Mouse (Mus musculus): ENCODE data around the gene Psmf1. TPM values are rescaled to one million over a fixed set of nuclear protein-coding genes. Genes with fewer than 3 reads are reported as not detected.

The Psmf1 gene
- polyA plus RNA-seq, 1 experiment from 2014 or later, result 43.4 TPM

DNA sequence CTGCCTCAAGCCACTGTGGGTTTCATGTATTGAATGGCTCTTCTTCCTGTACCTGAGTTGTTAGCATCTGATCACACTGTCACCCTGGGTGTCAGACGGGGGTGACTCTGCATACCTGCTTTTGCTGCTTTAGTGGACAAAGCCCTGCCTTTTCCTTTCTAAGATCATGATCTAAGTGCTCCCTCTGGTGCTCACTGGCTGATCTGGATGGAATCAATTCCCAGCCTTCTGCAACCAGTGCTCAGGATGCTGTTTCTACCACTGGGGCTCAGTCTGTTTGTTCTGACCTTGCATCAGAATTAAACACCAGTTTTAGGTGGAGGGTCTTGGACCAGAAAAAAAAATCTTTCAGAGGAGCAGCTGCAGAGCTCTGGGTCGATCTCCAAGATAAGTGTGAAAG lies 67.8 kb downstream of the Psmf1 start:
- WGBS (ENCODE audit: insufficient replicate concordance), result 36% methylated on average over 2 of the region's 2 CpGs
- Histone ChIP-seq H3K4me2 (no peak overlapping the region), H3K27ac (replicated peaks) (no peak overlapping the region), H3K9me3 (replicated peaks) (no peaks in the 10 kb centered on the region), H3K4me3 (replicated peaks) (no peak overlapping the region), H3K9ac (no peak overlapping the region), H3K27me3 (no peaks in the 10 kb centered on the region), H3K36me3 (replicated peaks) (no peaks in the 10 kb centered on the region), H3K4me1 (replicated peaks) (no peaks in the 10 kb centered on the region)
- ATAC-seq (ENCODE audit: insufficient read depth), result no peak

DNA sequence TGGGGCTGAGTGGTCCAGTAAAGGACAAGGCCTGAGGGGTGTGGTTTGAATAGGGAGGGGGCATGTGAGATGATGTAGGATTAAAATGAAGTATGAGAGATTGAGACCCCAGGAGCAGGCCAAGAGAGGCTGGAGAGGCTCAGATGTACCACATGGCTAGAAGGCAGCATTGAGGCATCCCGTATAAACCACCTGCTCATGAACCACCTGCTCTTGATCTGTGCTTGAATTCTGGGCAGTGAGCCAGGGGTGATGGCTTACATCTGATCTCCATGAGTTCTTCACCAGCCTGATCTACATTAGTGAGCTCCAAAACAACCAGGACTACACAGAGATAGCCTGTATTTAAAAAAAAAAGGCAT lies 73.0 kb downstream of the Psmf1 start:
- no peak overlapping the region for H3K4me2 ChIP-seq
- no peak overlapping the region for H3K27ac ChIP-seq (replicated peaks)
- WGBS (ENCODE audit: insufficient replicate concordance), result 79% methylated on average over 1 of the region's 1 CpGs
- no peaks in the 10 kb centered on the region for H3K9me3 ChIP-seq (replicated peaks)
- ATAC-seq (ENCODE audit: insufficient read depth), result no peak
- H3K36me3 ChIP-seq (replicated peaks), result no peaks in the 10 kb centered on the region
- H3K4me3 ChIP-seq (replicated peaks), result no peak overlapping the region
- no peaks in the 10 kb centered on the region; the same call in 1 of the 2 replicates for H3K4me1 ChIP-seq (replicated peaks)
- no peak overlapping the region for H3K9ac ChIP-seq
- peaks cover 6% of the 10 kb centered on the region; the same call in 1 of the 2 replicates for H3K27me3 ChIP-seq

DNA sequence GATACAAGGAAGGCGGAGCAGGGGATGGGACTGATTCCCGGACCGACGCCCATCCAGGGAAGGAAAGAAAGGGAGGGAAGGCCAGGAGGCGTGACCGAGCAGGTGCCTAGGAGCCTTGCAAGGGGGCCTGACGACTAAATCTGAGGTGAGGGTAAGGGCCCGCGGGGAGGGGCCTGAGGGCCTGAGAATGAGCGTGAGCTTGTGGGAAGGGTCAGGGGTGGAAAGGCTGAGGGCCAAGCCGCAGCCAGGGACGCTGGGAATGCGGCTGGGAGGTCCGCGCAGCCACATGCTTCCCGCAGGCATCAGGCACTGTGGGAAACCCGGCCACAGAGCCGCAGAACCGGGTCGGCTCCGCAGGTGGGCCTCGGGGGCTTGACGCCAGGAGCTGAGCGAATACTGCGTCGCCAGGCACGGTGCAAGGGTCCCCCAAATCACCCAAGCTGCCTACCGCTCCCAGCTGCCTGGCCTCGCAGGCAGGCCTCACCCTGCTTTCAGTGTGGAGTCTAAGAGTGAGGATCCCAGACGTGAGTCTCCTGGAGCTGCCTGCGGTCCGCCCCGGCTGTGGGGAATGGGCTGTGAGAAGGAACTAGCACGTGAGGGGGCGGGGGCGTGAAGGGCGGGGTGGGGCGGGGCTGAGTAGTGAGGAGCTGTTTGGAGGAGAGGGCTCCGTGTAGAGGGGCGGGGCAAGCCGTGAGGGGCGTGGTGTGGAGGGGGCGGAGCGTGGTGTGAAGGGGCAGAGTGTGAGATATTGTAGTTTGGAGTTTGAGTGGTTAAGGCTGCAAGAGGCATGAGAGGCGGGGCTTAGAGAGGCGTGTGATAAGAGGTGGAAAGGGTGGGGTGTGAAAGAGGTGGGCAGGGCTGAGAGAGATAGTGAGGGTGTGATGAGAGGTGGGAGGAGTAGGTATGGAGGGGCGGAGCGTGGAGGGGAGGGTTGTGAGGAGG lies 73.7 kb downstream of the Psmf1 start:
- ATAC-seq (ENCODE audit: insufficient read depth), result peak; percentile 47
- H3K27ac ChIP-seq (replicated peaks), result no peak overlapping the region
- no peak overlapping the region for H3K4me2 ChIP-seq
- H3K27me3 ChIP-seq, result peaks cover 6% of the 10 kb centered on the region; the same call in 1 of the 2 replicates
- H3K4me1 ChIP-seq (replicated peaks), result no peaks in the 10 kb centered on the region; the same call in 1 of the 2 replicates
- H3K36me3 ChIP-seq (replicated peaks), result no peaks in the 10 kb centered on the region
- H3K9me3 ChIP-seq (replicated peaks), result no peaks in the 10 kb centered on the region
- WGBS (ENCODE audit: insufficient replicate concordance), result 33% methylated on average over 48 of the region's 48 CpGs
- no peak overlapping the region for H3K4me3 ChIP-seq (replicated peaks)
- no peak overlapping the region for H3K9ac ChIP-seq

DNA sequence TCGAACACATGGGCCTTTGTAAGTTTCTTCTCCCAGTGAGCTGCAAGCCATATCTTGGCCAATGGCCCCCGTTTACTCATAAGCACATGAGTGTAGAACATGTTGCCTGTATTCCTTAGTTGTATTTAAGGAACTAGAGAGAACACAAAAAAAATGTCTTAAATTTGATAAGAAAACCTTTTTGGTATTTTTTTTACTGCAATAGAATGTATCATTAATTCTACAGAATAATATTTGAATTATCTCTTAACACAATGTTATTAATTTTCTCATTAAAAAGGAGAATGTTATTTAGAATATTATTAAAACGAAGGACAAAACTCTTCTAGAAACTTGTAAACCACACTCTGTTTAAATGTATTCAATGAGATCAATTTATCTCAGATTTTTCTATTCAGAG lies 75.6 kb downstream of the Psmf1 start, which contains the start of gene Rad21l:
Rad21l (minus strand) TSS at position 101 of the 400 bp plus-strand sequence.
- WGBS (ENCODE audit: insufficient replicate concordance), result 43% methylated on average over 3 of the region's 3 CpGs
- no peak for ATAC-seq (ENCODE audit: insufficient read depth)

More for the DNA sequence above, 75.6 kb downstream of the Psmf1 start, which contains the start of gene Rad21l:
- H3K9me3 ChIP-seq (replicated peaks), result no peaks in the 10 kb centered on the region
- no peak within 1 kb of the TSS for H3K9ac ChIP-seq
- no peak within 1 kb of the TSS for H3K4me3 ChIP-seq (replicated peaks)
- no peak within 1 kb of the TSS for H3K27ac ChIP-seq (replicated peaks)
- no peaks in the 10 kb centered on the region; the same call in 1 of the 2 replicates for H3K4me1 ChIP-seq (replicated peaks)
- peaks cover 6% of the 10 kb centered on the region; the same call in 1 of the 2 replicates for H3K27me3 ChIP-seq
- H3K36me3 ChIP-seq (replicated peaks), result no peaks in the 10 kb centered on the region
- no peak within 1 kb of the TSS for H3K4me2 ChIP-seq

Other genes starting within 250 kb of the Psmf1 start
- 126 and 128 TPM in 2 replicates for gene Fkbp1a, start 201.7 kb downstream of the Psmf1 start, polyA plus RNA-seq (2015; fragmentation: Nextera tagmentation; extraction: Ambion mirVana)
- 0.24 and 0.26 TPM in 2 replicates for gene Sdcbp2, start 171.6 kb downstream of the Psmf1 start, polyA plus RNA-seq (2015; fragmentation: Nextera tagmentation; extraction: Ambion mirVana)
- gene Snph, start 111.6 kb downstream of the Psmf1 start, polyA plus RNA-seq (2015; fragmentation: Nextera tagmentation; extraction: Ambion mirVana), result 0.03 TPM in 1 of 2 replicates, not detected in the other
- not detected in 2 replicates for gene Rad21l, start 75.7 kb downstream of the Psmf1 start, polyA plus RNA-seq (2015; fragmentation: Nextera tagmentation; extraction: Ambion mirVana)
- 0.06 TPM in 1 of 2 replicates, not detected in the other for gene Tmem74b, start 42.2 kb downstream of the Psmf1 start, polyA plus RNA-seq (2015; fragmentation: Nextera tagmentation; extraction: Ambion mirVana)
- 0.08 TPM in 1 of 2 replicates, not detected in the other for gene Rspo4, start 98.7 kb upstream of the Psmf1 start, polyA plus RNA-seq (2015; fragmentation: Nextera tagmentation; extraction: Ambion mirVana)
- gene Angpt4, start 167.0 kb upstream of the Psmf1 start, polyA plus RNA-seq (2015; fragmentation: Nextera tagmentation; extraction: Ambion mirVana), result 0.13 TPM in 1 of 2 replicates, not detected in the other
- gene Fam110a, start 236.0 kb upstream of the Psmf1 start, polyA plus RNA-seq (2015; fragmentation: Nextera tagmentation; extraction: Ambion mirVana), result 9.8 and 10.1 TPM in 2 replicates

Data from liver, embryonic 15.5 days (tissue).